Mouse (Mus musculus) midbrain, postnatal 0 days (tissue): ENCODE results near the gene Car5a. TPM values are rescaled to one million over a fixed set of nuclear protein-coding genes. Genes with fewer than 3 reads are reported as not detected.
A peak's percentile ranks its signal among the peaks of the same experiment; 100 is the strongest.

Source experiments
- ATAC-seq: fragments of 200-750 bp; cut with Nextera tagmentation; 2 replicates; pipeline ENCODE4 v1.8.0; 2017; ENCODE audit warnings: moderate number of reproducible peaks, mild to moderate bottlenecking, moderate TSS enrichment, moderate library complexity; ENCODE audit not compliant: low FRiP score
- DNase-seq: peaks from one replicate; pipeline ENCODE4 v3.0.0-alpha.2; 2015; ENCODE audit warnings: low spot score
- H3K27ac ChIP-seq: fragments of 300-500 bp; sonication (generic); 2 replicates; pipeline ENCODE4 v1.5.1; 2014; ENCODE audit warnings: low read depth, mild to moderate bottlenecking, low read length, mixed read lengths
- H3K27me3 ChIP-seq: fragments of 300-500 bp; sonication (generic); 2 replicates; pipeline ENCODE4 v1.6.1; 2014; ENCODE audit warnings: low read length, control low read depth, mixed read lengths; ENCODE audit not compliant: insufficient read depth
- H3K36me3 ChIP-seq: fragments of 300-500 bp; sonication (generic); 2 replicates; pipeline ENCODE4 v1.6.1; 2014; ENCODE audit warnings: low read length, control low read depth, mixed read lengths; ENCODE audit not compliant: insufficient read depth
- H3K4me1 ChIP-seq: fragments of 300-500 bp; sonication (generic); 2 replicates; pipeline ENCODE4 v1.6.1; 2014; ENCODE audit warnings: mild to moderate bottlenecking, control low read depth, antibody characterized with exemption, low read length, mixed read lengths; ENCODE audit not compliant: insufficient read depth
- H3K4me2 ChIP-seq: fragments of 300-500 bp; sonication (generic); 2 replicates; pipeline ENCODE4 v1.6.1; 2014; ENCODE audit warnings: low read depth, mild to moderate bottlenecking, low read length, mixed read lengths; ENCODE audit not compliant: poor library complexity, severe bottlenecking
- H3K4me3 ChIP-seq: fragments of 300-500 bp; sonication (generic); 2 replicates; pipeline ENCODE4 v1.5.1; 2014; ENCODE audit warnings: low read depth, mild to moderate bottlenecking, low read length, moderate library complexity
- H3K9ac ChIP-seq: fragments of 300-500 bp; sonication (generic); replicated peaks from 2 replicates; pipeline ENCODE4 v1.6.1; 2014; ENCODE audit warnings: mild to moderate bottlenecking, low read length, moderate library complexity, mixed read lengths; ENCODE audit not compliant: poor library complexity, severe bottlenecking
- H3K9me3 ChIP-seq: fragments of 300-500 bp; sonication (generic); 2 replicates; pipeline ENCODE4 v1.6.1; 2016; ENCODE audit warnings: low read length, control low read depth
- CTCF ChIP-seq: IDR thresholded peaks from 2 replicates; pipeline ENCODE4 v1.5.1; 2016; ENCODE audit warnings: antibody characterized with exemption, mild to moderate bottlenecking
- WGBS: fragments of 180-500 bp; shearing (Covaris S2); extraction: QIAGEN DNeasy Blood & Tissue Kit; methylation state at CpG from one replicate; pipeline ENCODE4 v1.1.7; 2014; 5-methylcytosine and 5-hydroxymethylcytosine counted together
- polyA plus RNA-seq: library from polyadenylated mRNA; unstranded; fragments of >200 nt; fragmentation: Nextera tagmentation; extraction: Ambion mirVana; gene quantifications from 2 replicates; pipeline ENCODE4 v1.2.1, GENCODE M21; 2015
- total RNA-seq: library from RNA; depleted of rRNA; stranded (reverse); fragments of >200 nt; gene quantifications from 2 replicates; pipeline ENCODE4 v1.2.3, GENCODE M21; 2014

The Car5a gene
- total and polyA plus RNA-seq, 2 experiments from 2014 or later = 0.22 TPM; not detected in 1

- Histone ChIP-seq H3K36me3 (no peaks in the 10 kb centered on the region), H3K9me3 (no peaks in the 10 kb centered on the region), H3K27me3 (no peaks in the 10 kb centered on the region), H3K27ac (no peak overlapping the region), H3K9ac (no peak overlapping the region), H3K4me3 (no peak overlapping the region), H3K4me1 (no peaks in the 10 kb centered on the region), H3K4me2 (no peak overlapping the region)
- DNase-seq = no peak
- ATAC-seq = no peak
- TF ChIP-seq CTCF = no peak
- WGBS = 73% methylated on average over 8 of the region's 8 CpGs
These were observed 31.3 kb downstream of the Car5a start for GRCm38 (mm10) chr8:121913378-121913777.

- no peak for TF ChIP-seq CTCF
- no peak overlapping the region for H3K27ac ChIP-seq
- no peaks in the 10 kb centered on the region for H3K9me3 ChIP-seq
- WGBS = 69% methylated on average over 3 of the region's 3 CpGs
- no peaks in the 10 kb centered on the region for H3K36me3 ChIP-seq
- DNase-seq (no peak), ATAC-seq (no peak)
- no peak overlapping the region for H3K9ac ChIP-seq
- H3K4me1 ChIP-seq = no peaks in the 10 kb centered on the region
- H3K27me3 ChIP-seq = no peaks in the 10 kb centered on the region
- H3K4me2 ChIP-seq = no peak overlapping the region
- no peak overlapping the region for H3K4me3 ChIP-seq
These were observed 31.9 kb downstream of the Car5a start for GRCm38 (mm10) chr8:121912831-121913230.

GRCm38 (mm10) chr8:121911987-121912386 lies 32.7 kb downstream of the Car5a start:
- Histone ChIP-seq H3K36me3 (no peaks in the 10 kb centered on the region), H3K27ac (no peak overlapping the region), H3K4me2 (no peak overlapping the region), H3K4me3 (no peak overlapping the region), H3K9me3 (no peaks in the 10 kb centered on the region), H3K27me3 (no peaks in the 10 kb centered on the region), H3K9ac (0 out of 2 replicates have a peak overlapping the region, but pooled peaks have one; percentile 13), H3K4me1 (no peaks in the 10 kb centered on the region)
- WGBS = 55% methylated on average over 7 of the region's 7 CpGs
- ATAC-seq (no peak), DNase-seq (no peak)
- no peak for TF ChIP-seq CTCF

- ATAC-seq = no peak
- WGBS = 90% methylated on average over 6 of the region's 6 CpGs
- no peak overlapping the region for H3K4me2 ChIP-seq
- DNase-seq = no peak
- H3K4me1 ChIP-seq = no peaks in the 10 kb centered on the region
- TF ChIP-seq CTCF = no peak
- no peaks in the 10 kb centered on the region for H3K9me3 ChIP-seq
- H3K9ac ChIP-seq = 0 out of 2 replicates have a peak overlapping the region, but pooled peaks have one; percentile 13
- no peak overlapping the region for H3K4me3 ChIP-seq
- H3K27me3 ChIP-seq = no peaks in the 10 kb centered on the region
- no peak overlapping the region for H3K27ac ChIP-seq
- no peaks in the 10 kb centered on the region for H3K36me3 ChIP-seq
These were observed 33.3 kb downstream of the Car5a start for GRCm38 (mm10) chr8:121911400-121911799.

GRCm38 (mm10) chr8:121909663-121910062 lies 35.0 kb downstream of the Car5a start:
- Histone ChIP-seq H3K27ac (no peak overlapping the region), H3K36me3 (no peaks in the 10 kb centered on the region), H3K4me3 (no peak overlapping the region), H3K4me2 (no peak overlapping the region), H3K4me1 (peaks cover 5% of the 10 kb centered on the region; the same call in 1 of the 2 replicates), H3K27me3 (no peaks in the 10 kb centered on the region), H3K9ac (no peak overlapping the region), H3K9me3 (no peaks in the 10 kb centered on the region)
- 3% methylated on average over 6 of the region's 6 CpGs for WGBS
- DNase-seq = peak; percentile 82
- no peak for ATAC-seq
- peak; percentile 84 for TF ChIP-seq CTCF

GRCm38 (mm10) chr8:121909148-121909541 lies 35.6 kb downstream of the Car5a start:
- Histone ChIP-seq H3K4me2 (no peak overlapping the region), H3K36me3 (no peaks in the 10 kb centered on the region), H3K27ac (no peak overlapping the region), H3K4me1 (peaks cover 5% of the 10 kb centered on the region; the same call in 1 of the 2 replicates), H3K27me3 (no peaks in the 10 kb centered on the region), H3K4me3 (no peak overlapping the region), H3K9me3 (no peaks in the 10 kb centered on the region), H3K9ac (no peak overlapping the region)
- no peak for ATAC-seq
- DNase-seq = no peak
- WGBS = 69% methylated on average over 8 of the region's 8 CpGs
- no peak for TF ChIP-seq CTCF
